Mouse (Mus musculus): ENCODE data around the gene Slc7a8. TPM values are rescaled to one million over a fixed set of nuclear protein-coding genes. Genes with fewer than 3 reads are reported as not detected.

Gene Slc7a8
- polyA plus RNA-seq, 1 experiment from 2014 or later, result 4.9 TPM

GRCm38 (mm10) chr14:54686522-54687143, 95.1 kb downstream of the Slc7a8 start, which contains the start of gene Acin1:
Gene Acin1, minus strand, starts transcription at chr14:54686931.
- peak within 1 kb of the TSS; percentile 79 for H3K4me3 ChIP-seq (ENCODE audit: low read depth, low read length)
- no peaks in the 10 kb centered on the region for H3K27me3 ChIP-seq (ENCODE audit: control insufficient read depth, insufficient read depth, low read depth, low read length)
- under 1% methylated on average over 44 of the region's 44 CpGs for WGBS (ENCODE audit: insufficient replicate concordance)
- peak; percentile 87 for ATAC-seq (ENCODE audit: low read depth)
- peak within 1 kb of the TSS; percentile 78 for H3K4me2 ChIP-seq (ENCODE audit: low read depth, low read length)
- peak within 1 kb of the TSS; percentile 100 for H3K27ac ChIP-seq (ENCODE audit: low read length)
- peaks cover 24% of the 10 kb centered on the region for H3K36me3 ChIP-seq (ENCODE audit: control insufficient read depth, insufficient read depth)
- peaks cover 23% of the 10 kb centered on the region for H3K4me1 ChIP-seq (ENCODE audit: control insufficient read depth, low read depth, low read length)
- H3K9ac ChIP-seq (ENCODE audit: low read depth, low read length), result peak within 1 kb of the TSS; percentile 98
- H3K9me3 ChIP-seq (replicated peaks; ENCODE audit: control insufficient read depth, low read length), result no peaks in the 10 kb centered on the region

GRCm38 (mm10) chr14:54686063-54686521, 95.7 kb downstream of the Slc7a8 start, which contains the start of gene 1700123O20Rik:
Gene 1700123O20Rik, plus strand, starts transcription at chr14:54686216.
- Histone ChIP-seq H3K4me3 (ENCODE audit: low read depth, low read length) (peak within 1 kb of the TSS; percentile 79), H3K9ac (ENCODE audit: low read depth, low read length) (peak within 1 kb of the TSS; percentile 98), H3K27me3 (ENCODE audit: control insufficient read depth, insufficient read depth, low read depth, low read length) (no peaks in the 10 kb centered on the region), H3K27ac (ENCODE audit: low read length) (peak within 1 kb of the TSS; percentile 100), H3K4me2 (ENCODE audit: low read depth, low read length) (peak within 1 kb of the TSS; percentile 78), H3K4me1 (ENCODE audit: control insufficient read depth, low read depth, low read length) (peaks cover 23% of the 10 kb centered on the region), H3K9me3 (replicated peaks; ENCODE audit: control insufficient read depth, low read length) (no peaks in the 10 kb centered on the region), H3K36me3 (ENCODE audit: control insufficient read depth, insufficient read depth) (peaks cover 24% of the 10 kb centered on the region)
- ATAC-seq (ENCODE audit: low read depth), result peak; percentile 83
- WGBS (ENCODE audit: insufficient replicate concordance), result under 1% methylated on average over 41 of the region's 41 CpGs

- ATAC-seq (ENCODE audit: low read depth), result peak; percentile 2; the same call in 1 of the 2 replicates
- Histone ChIP-seq H3K4me2 (ENCODE audit: low read depth, low read length) (peak overlapping the region; percentile 78), H3K9ac (ENCODE audit: low read depth, low read length) (peak overlapping the region; percentile 98), H3K27ac (ENCODE audit: low read length) (peak overlapping the region; percentile 100), H3K4me1 (ENCODE audit: control insufficient read depth, low read depth, low read length) (peaks cover 23% of the 10 kb centered on the region), H3K9me3 (replicated peaks; ENCODE audit: control insufficient read depth, low read length) (no peaks in the 10 kb centered on the region), H3K27me3 (ENCODE audit: control insufficient read depth, insufficient read depth, low read depth, low read length) (no peaks in the 10 kb centered on the region), H3K4me3 (ENCODE audit: low read depth, low read length) (peak overlapping the region; percentile 79), H3K36me3 (ENCODE audit: control insufficient read depth, insufficient read depth) (peaks cover 18% of the 10 kb centered on the region)
- 1% methylated on average over 8 of the region's 8 CpGs for WGBS (ENCODE audit: insufficient replicate concordance)
Measured at GRCm38 (mm10) chr14:54685471-54685870, 96.3 kb downstream of the Slc7a8 start.

GRCm38 (mm10) chr14:54682396-54682795, 99.3 kb downstream of the Slc7a8 start:
- no peaks in the 10 kb centered on the region for H3K9me3 ChIP-seq (replicated peaks; ENCODE audit: control insufficient read depth, low read length)
- H3K27me3 ChIP-seq (ENCODE audit: control insufficient read depth, insufficient read depth, low read depth, low read length), result no peaks in the 10 kb centered on the region
- H3K9ac ChIP-seq (ENCODE audit: low read depth, low read length), result no peak overlapping the region; the same call in 1 of the 2 replicates
- H3K27ac ChIP-seq (ENCODE audit: low read length), result no peak overlapping the region
- no peak overlapping the region for H3K4me3 ChIP-seq (ENCODE audit: low read depth, low read length)
- WGBS (ENCODE audit: insufficient replicate concordance), result 69% methylated on average over 3 of the region's 3 CpGs
- no peak for ATAC-seq (ENCODE audit: low read depth)
- peaks cover 20% of the 10 kb centered on the region for H3K36me3 ChIP-seq (ENCODE audit: control insufficient read depth, insufficient read depth)
- H3K4me1 ChIP-seq (ENCODE audit: control insufficient read depth, low read depth, low read length), result peaks cover 12% of the 10 kb centered on the region
- no peak overlapping the region for H3K4me2 ChIP-seq (ENCODE audit: low read depth, low read length)

- H3K4me1 ChIP-seq (ENCODE audit: control insufficient read depth, low read depth, low read length), result peaks cover 8% of the 10 kb centered on the region
- H3K9me3 ChIP-seq (replicated peaks; ENCODE audit: control insufficient read depth, low read length), result no peaks in the 10 kb centered on the region
- H3K27ac ChIP-seq (ENCODE audit: low read length), result no peak overlapping the region
- no peak overlapping the region for H3K9ac ChIP-seq (ENCODE audit: low read depth, low read length)
- H3K4me3 ChIP-seq (ENCODE audit: low read depth, low read length), result no peak overlapping the region
- no peaks in the 10 kb centered on the region for H3K27me3 ChIP-seq (ENCODE audit: control insufficient read depth, insufficient read depth, low read depth, low read length)
- WGBS (ENCODE audit: insufficient replicate concordance), result 79% methylated on average over 16 of the region's 16 CpGs
- H3K36me3 ChIP-seq (ENCODE audit: control insufficient read depth, insufficient read depth), result peaks cover 33% of the 10 kb centered on the region
- peak overlapping the region; percentile 13; the same call in 1 of the 2 replicates for H3K4me2 ChIP-seq (ENCODE audit: low read depth, low read length)
- peak; percentile 88 for ATAC-seq (ENCODE audit: low read depth)
Measured at GRCm38 (mm10) chr14:54678657-54679304, 103.0 kb downstream of the Slc7a8 start.

GRCm38 (mm10) chr14:54676290-54676689, 105.5 kb downstream of the Slc7a8 start:
- H3K4me1 ChIP-seq (ENCODE audit: control insufficient read depth, low read depth, low read length), result no peaks in the 10 kb centered on the region; the same call in 1 of the 2 replicates
- peaks cover 34% of the 10 kb centered on the region for H3K36me3 ChIP-seq (ENCODE audit: control insufficient read depth, insufficient read depth)
- H3K9me3 ChIP-seq (replicated peaks; ENCODE audit: control insufficient read depth, low read length), result no peaks in the 10 kb centered on the region
- H3K27ac ChIP-seq (ENCODE audit: low read length), result no peak overlapping the region
- H3K4me3 ChIP-seq (ENCODE audit: low read depth, low read length), result no peak overlapping the region
- H3K4me2 ChIP-seq (ENCODE audit: low read depth, low read length), result no peak overlapping the region
- 80% methylated on average over 5 of the region's 5 CpGs for WGBS (ENCODE audit: insufficient replicate concordance)
- no peak for ATAC-seq (ENCODE audit: low read depth)
- no peaks in the 10 kb centered on the region for H3K27me3 ChIP-seq (ENCODE audit: control insufficient read depth, insufficient read depth, low read depth, low read length)
- no peak overlapping the region for H3K9ac ChIP-seq (ENCODE audit: low read depth, low read length)

- no peak overlapping the region for H3K9ac ChIP-seq (ENCODE audit: low read depth, low read length)
- H3K4me1 ChIP-seq (ENCODE audit: control insufficient read depth, low read depth, low read length), result no peaks in the 10 kb centered on the region; the same call in 1 of the 2 replicates
- H3K36me3 ChIP-seq (ENCODE audit: control insufficient read depth, insufficient read depth), result peaks cover 35% of the 10 kb centered on the region
- ATAC-seq (ENCODE audit: low read depth), result no peak
- WGBS (ENCODE audit: insufficient replicate concordance), result 47% methylated on average over 2 of the region's 2 CpGs
- H3K9me3 ChIP-seq (replicated peaks; ENCODE audit: control insufficient read depth, low read length), result no peaks in the 10 kb centered on the region
- H3K27me3 ChIP-seq (ENCODE audit: control insufficient read depth, insufficient read depth, low read depth, low read length), result no peaks in the 10 kb centered on the region
- H3K27ac ChIP-seq (ENCODE audit: low read length), result no peak overlapping the region
- H3K4me2 ChIP-seq (ENCODE audit: low read depth, low read length), result no peak overlapping the region
- no peak overlapping the region for H3K4me3 ChIP-seq (ENCODE audit: low read depth, low read length)
Measured at GRCm38 (mm10) chr14:54674317-54674716, 107.4 kb downstream of the Slc7a8 start.

Measured in liver, embryonic 16.5 days (tissue).